Mouse (Mus musculus): ENCODE results near the gene Gpsm1. TPM values are rescaled to one million over a fixed set of nuclear protein-coding genes. Genes with fewer than 3 reads are reported as not detected.
"Not testable (repeated sequence)": the region's sequence is repeated elsewhere in the genome, so short reads cannot be mapped to it uniquely, and the experiment has no call there.

Gpsm1 gene
- polyA plus RNA-seq, 1 experiment = 195 TPM

DNA sequence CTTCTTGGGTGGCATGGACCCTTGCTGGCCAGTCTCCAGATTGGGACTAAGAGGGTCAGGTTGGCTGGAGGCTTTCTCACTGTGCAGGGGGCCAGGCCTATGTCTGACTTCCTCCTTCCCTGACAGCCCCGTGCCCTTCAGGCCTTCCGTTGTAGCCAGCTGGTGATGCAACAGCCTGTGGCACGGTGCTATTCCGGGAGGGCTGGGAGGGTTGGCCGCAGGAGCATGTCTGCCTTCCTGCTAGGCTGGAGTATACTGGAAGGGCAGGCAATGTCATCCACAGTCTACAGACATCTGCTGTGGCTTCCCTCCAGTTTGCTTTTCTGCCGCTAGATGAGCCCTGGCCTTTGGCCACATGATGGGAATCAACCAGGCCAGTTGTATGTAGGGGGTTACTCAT lies 44.7 kb downstream of the Gpsm1 start:
- TF ChIP-seq CTCF (IDR thresholded peaks at IDR 0.05; ENCODE audit: borderline replicate concordance, extremely low read depth, insufficient read depth, insufficient read length) (no peak), POLR2A (IDR thresholded peaks at IDR 0.05; ENCODE audit: borderline replicate concordance, extremely low read depth, insufficient read depth, insufficient read length, poor library complexity, severe bottlenecking) (no peak)

DNA sequence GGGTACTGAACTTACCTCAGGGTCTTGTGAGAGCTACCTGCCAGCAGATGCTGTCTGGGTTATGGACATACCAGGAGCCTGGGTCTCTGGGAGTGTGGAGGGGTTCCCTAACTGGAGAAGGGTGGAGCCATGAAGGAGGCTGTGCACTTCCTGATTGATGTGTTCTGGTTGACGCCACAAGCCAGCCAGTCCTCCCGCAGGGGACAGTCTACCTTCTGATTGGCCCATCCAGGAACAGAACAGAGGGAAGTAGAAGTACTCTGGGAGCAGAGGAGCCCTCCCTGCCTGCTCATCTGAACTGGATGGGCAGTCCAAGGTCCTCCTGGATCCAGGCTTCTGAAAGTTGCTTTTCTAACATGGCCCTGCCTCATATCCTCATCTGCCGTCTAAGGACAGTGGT lies 45.5 kb downstream of the Gpsm1 start, which contains the start of gene Card9:
Gene Card9 (minus strand): TSS at position 147 of the 400 bp plus-strand sequence.
- TF ChIP-seq POLR2A (IDR thresholded peaks at IDR 0.05; ENCODE audit: borderline replicate concordance, extremely low read depth, insufficient read depth, insufficient read length, poor library complexity, severe bottlenecking) = no peak
- no peak for DNase-seq (ENCODE audit: low read depth)

More for the DNA sequence above, 44.7 kb downstream of the Gpsm1 start:
- no peak for DNase-seq (ENCODE audit: low read depth)

GRCm38 (mm10) chr2:26362991-26363390 lies 47.7 kb downstream of the Gpsm1 start:
- no peak for DNase-seq (ENCODE audit: low read depth)
- TF ChIP-seq CTCF (IDR thresholded peaks at IDR 0.05; ENCODE audit: borderline replicate concordance, extremely low read depth, insufficient read depth, insufficient read length) (no peak), POLR2A (IDR thresholded peaks at IDR 0.05; ENCODE audit: borderline replicate concordance, extremely low read depth, insufficient read depth, insufficient read length, poor library complexity, severe bottlenecking) (no peak)

- no peak for TF ChIP-seq POLR2A (IDR thresholded peaks at IDR 0.05; ENCODE audit: borderline replicate concordance, extremely low read depth, insufficient read depth, insufficient read length, poor library complexity, severe bottlenecking)
- no peak for TF ChIP-seq CTCF (IDR thresholded peaks at IDR 0.05; ENCODE audit: borderline replicate concordance, extremely low read depth, insufficient read depth, insufficient read length)
- no peak for DNase-seq (ENCODE audit: low read depth)
Measured at GRCm38 (mm10) chr2:26363481-26363880, 48.2 kb downstream of the Gpsm1 start.

- DNase-seq (ENCODE audit: low read depth) = no peak
- no peak for TF ChIP-seq CTCF (IDR thresholded peaks at IDR 0.05; ENCODE audit: borderline replicate concordance, extremely low read depth, insufficient read depth, insufficient read length)
- no peak for TF ChIP-seq POLR2A (IDR thresholded peaks at IDR 0.05; ENCODE audit: borderline replicate concordance, extremely low read depth, insufficient read depth, insufficient read length, poor library complexity, severe bottlenecking)
Measured at GRCm38 (mm10) chr2:26364738-26365465, 49.6 kb downstream of the Gpsm1 start.

DNA sequence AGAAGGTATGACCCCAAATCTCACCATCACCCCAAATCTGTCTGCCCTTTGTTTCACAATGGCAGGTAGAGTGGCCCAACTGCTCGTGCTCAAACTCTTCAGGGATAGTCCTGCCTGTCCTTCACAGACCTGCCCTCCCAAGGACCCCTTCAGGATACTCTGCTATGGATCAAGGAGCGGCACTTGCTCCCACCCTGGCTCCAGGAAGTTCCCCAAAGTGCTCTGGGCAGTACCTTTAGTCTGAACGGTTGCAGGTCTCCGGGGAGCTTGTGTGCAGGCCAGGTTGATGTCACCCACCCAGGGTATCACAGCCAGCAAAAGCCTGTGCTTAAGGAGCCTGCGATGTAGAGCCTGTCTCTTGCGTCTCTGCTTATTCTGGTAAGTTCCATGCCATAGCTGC lies 52.6 kb downstream of the Gpsm1 start:
- no peak for DNase-seq (ENCODE audit: low read depth)
- TF ChIP-seq CTCF (IDR thresholded peaks at IDR 0.05; ENCODE audit: borderline replicate concordance, extremely low read depth, insufficient read depth, insufficient read length) (no peak), POLR2A (IDR thresholded peaks at IDR 0.05; ENCODE audit: borderline replicate concordance, extremely low read depth, insufficient read depth, insufficient read length, poor library complexity, severe bottlenecking) (no peak)

DNA sequence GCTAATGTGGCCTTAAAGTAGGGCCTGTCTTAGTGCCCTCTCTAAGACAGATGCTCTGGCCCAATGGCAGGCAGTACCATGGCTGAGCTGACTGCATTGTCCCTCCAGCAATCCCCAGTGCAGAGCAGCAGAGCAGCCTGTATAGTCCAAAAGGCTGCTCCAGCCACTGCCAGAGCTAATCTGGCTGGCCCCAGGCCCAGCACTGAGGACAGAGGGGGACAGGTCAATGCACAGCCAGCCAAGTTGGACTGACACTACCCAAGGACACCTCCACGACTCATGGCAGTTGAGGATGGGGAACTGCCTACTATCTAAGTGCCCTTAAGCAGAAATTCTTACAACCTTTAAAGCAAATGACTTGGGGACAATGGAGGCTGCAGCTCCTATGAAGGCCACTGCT lies 53.3 kb downstream of the Gpsm1 start:
- DNase-seq (ENCODE audit: low read depth) = no peak
- TF ChIP-seq POLR2A (IDR thresholded peaks at IDR 0.05; ENCODE audit: borderline replicate concordance, extremely low read depth, insufficient read depth, insufficient read length, poor library complexity, severe bottlenecking) (no peak), CTCF (IDR thresholded peaks at IDR 0.05; ENCODE audit: borderline replicate concordance, extremely low read depth, insufficient read depth, insufficient read length) (no peak)

DNA sequence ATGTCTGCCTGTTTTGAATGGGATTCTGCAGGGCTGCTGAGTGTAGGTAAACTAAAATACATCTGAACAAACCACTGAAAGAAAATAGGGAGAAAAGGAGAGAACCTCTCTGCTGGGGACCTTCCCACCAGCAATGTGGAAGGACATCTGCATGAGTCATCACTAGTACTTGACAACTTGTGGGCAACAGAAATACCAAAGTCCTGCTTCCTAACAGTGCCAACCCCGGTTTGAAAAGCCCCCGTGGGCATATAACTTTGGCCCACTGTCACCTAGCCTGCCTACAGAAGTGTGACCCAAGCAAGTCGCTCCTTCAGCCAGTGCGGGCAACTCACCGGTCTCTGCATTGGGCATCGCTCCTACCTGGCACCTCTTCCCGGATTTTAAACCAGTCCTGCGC lies 57.1 kb downstream of the Gpsm1 start:
- TF ChIP-seq CTCF (IDR thresholded peaks at IDR 0.05; ENCODE audit: borderline replicate concordance, extremely low read depth, insufficient read depth, insufficient read length) = no peak
- TF ChIP-seq POLR2A (IDR thresholded peaks at IDR 0.05; ENCODE audit: borderline replicate concordance, extremely low read depth, insufficient read depth, insufficient read length, poor library complexity, severe bottlenecking) = no peak
- DNase-seq (ENCODE audit: low read depth) = no peak

DNA sequence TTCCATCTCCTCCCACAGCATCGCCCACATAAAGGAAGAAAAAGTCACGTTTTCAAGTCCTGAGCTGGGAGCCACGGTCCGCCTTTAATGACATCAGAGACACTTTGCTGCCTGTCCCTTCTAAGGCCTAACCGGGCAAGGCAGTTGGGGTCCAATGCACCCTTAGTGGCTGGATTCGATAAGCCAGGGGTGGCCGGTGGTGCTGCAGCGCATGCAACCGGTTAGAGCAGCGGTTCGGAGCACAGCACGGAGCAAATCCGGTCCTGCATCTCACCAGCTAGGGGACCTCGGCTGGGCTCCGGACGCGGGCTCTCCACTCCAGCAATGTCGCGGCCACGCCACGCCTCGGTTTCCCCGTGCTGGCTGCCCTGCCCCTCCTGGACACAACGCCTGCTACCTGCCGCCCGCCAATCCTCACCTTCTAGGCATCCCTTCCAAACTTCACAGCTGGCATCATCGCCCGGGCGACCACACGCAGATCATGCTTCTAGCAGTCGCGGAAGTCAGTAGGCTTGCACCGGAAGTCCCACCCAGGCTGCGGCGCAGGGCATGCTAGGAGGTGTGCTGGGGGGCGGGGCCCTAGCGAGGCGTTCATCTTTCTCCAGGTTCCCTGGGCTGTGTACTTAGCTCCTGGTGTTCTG lies 64.9 kb downstream of the Gpsm1 start, which contains the start of gene Snapc4:
Gene Snapc4 (minus strand): TSS at position 523 of the 641 bp plus-strand sequence.
- DNase-seq (ENCODE audit: low read depth) = peak; percentile 94
- no peak for TF ChIP-seq CTCF (IDR thresholded peaks at IDR 0.05; ENCODE audit: borderline replicate concordance, extremely low read depth, insufficient read depth, insufficient read length)
- 0 out of 2 replicates have a peak, but pooled peaks have one; percentile 21 for TF ChIP-seq POLR2A (IDR thresholded peaks at IDR 0.05; ENCODE audit: borderline replicate concordance, extremely low read depth, insufficient read depth, insufficient read length, poor library complexity, severe bottlenecking)

- DNase-seq (ENCODE audit: low read depth) = not testable (repeated sequence)
Measured at GRCm38 (mm10) chr2:26380871-26381270, 65.6 kb downstream of the Gpsm1 start.

DNA sequence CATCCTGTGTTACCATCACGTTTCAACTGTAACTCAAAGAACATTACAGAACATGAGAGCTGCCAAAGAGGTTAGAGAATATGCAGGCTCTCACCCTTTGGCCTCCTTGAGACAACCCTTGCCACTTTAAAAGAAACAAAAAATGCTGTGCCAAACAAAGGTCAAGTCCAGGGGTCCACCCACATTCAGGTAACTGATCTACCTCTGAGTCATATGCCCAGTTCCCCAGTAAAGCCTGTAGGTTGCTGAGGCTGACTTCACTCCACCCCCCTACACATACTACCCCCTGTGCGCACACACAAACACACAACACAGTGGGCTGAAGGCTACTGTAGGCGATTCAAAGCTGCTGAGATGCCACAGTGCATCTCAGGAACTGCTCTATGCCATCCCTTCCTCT lies 72.4 kb downstream of the Gpsm1 start:
- no peak for TF ChIP-seq CTCF (IDR thresholded peaks at IDR 0.05; ENCODE audit: borderline replicate concordance, extremely low read depth, insufficient read depth, insufficient read length)
- TF ChIP-seq POLR2A (IDR thresholded peaks at IDR 0.05; ENCODE audit: borderline replicate concordance, extremely low read depth, insufficient read depth, insufficient read length, poor library complexity, severe bottlenecking) = no peak
- no peak for DNase-seq (ENCODE audit: low read depth)

DNA sequence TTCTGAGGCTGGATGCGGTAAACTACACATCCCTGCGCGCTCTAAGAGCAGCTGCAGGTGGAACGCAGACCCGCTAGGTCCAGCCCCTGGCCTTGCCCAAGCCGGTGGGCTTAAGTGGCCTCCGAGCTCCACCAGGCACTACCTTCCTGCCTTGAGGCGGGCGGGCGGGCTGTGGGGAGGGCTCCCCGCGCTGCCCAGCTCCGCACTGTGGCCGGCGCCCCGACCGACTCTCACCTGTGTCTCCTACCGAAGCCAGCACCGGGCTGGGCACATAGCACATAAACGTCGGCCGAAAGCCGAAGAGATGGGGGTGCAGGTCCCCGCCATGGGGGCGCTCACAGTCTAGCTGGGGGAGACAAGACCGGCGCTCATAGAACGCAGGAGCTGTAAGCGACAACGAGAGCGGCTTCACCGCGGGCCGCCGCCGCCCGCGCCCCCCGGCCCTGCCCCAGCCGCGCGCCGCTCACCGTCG lies 73.4 kb downstream of the Gpsm1 start:
- peak; percentile 24 for DNase-seq (ENCODE audit: low read depth)
- no peak for TF ChIP-seq POLR2A (IDR thresholded peaks at IDR 0.05; ENCODE audit: borderline replicate concordance, extremely low read depth, insufficient read depth, insufficient read length, poor library complexity, severe bottlenecking)
- no peak for TF ChIP-seq CTCF (IDR thresholded peaks at IDR 0.05; ENCODE audit: borderline replicate concordance, extremely low read depth, insufficient read depth, insufficient read length)
